Mouse (Mus musculus) lung, adult 2 months (tissue): ENCODE data around the gene A930004D18Rik.
"Not testable (repeated sequence)": the region's sequence is repeated elsewhere in the genome, so short reads cannot be mapped to it uniquely, and the experiment has no call there.

Source experiments
- CTCF ChIP-seq: fragments of 200-500 bp; IDR thresholded peaks from 2 replicates; pipeline ENCODE4 v1.5.1; 2011; ENCODE audit warnings: mild to moderate bottlenecking, low read length, control low read depth; ENCODE audit not compliant: insufficient read depth
- POLR2A ChIP-seq: fragments of 200-500 bp; IDR thresholded peaks from 2 replicates; pipeline ENCODE4 v1.6.1; 2011; ENCODE audit warnings: low read depth, mild to moderate bottlenecking, control low read depth, low read length, borderline replicate concordance; ENCODE audit errors: extremely low read depth

- not testable (repeated sequence) for TF ChIP-seq POLR2A, CTCF
These were observed 59.9 kb downstream of the A930004D18Rik start for GRCm38 (mm10) chr2:17977645-17978044.
